14 mouse cellular contexts compared by ENCODE assay signal in genomic region chr2:18513435-18513834, GRCm38 (mm10).
DNase-seq lines count a peak whose midpoint lies in the region; ATAC-seq and TF ChIP-seq lines count a peak whose summit lies in the region.
"Had no signal": no experiment of that assay in that cellular context is flagged by ENCODE, and none has a peak within 500 bp of the region (broad histone marks: within the 10 kb centered on the region; RNA-seq: fewer than 3 reads in every experiment).

No protein-coding gene starts in this region.

- peak; percentile 37 for TF ChIP-seq CTCF in heart, postnatal 0 days (IDR thresholded peaks at IDR 0.05; ENCODE audit: low read depth)
- no peak for TF ChIP-seq CTCF in thymus, adult 2 months (IDR thresholded peaks at IDR 0.05; ENCODE audit: borderline replicate concordance, control insufficient read depth, extremely low read depth, insufficient read depth, low read length, poor library complexity)
- TF ChIP-seq CTCF in brain, embryonic 14.5 days (IDR thresholded peaks at IDR 0.05; ENCODE audit: borderline replicate concordance, extremely low read depth, insufficient read depth, insufficient read length) = peak; percentile 19; the same call in 1 of the 2 replicates
- peak; percentile 58 for TF ChIP-seq CTCF in stomach, postnatal 0 days (IDR thresholded peaks at IDR 0.05; ENCODE audit: low read depth)

- no peak overlapping the region for H3K4me2 ChIP-seq in heart, postnatal 0 days (ENCODE audit: low read depth, low read length)
- H3K4me2 ChIP-seq in stomach, postnatal 0 days (replicated peaks; ENCODE audit: low read depth) = no peak overlapping the region

- no peaks in the 10 kb centered on the region for H3K36me3 ChIP-seq in heart, postnatal 0 days (replicated peaks; ENCODE audit: control insufficient read depth, insufficient read depth, low read length)
- no peaks in the 10 kb centered on the region for H3K36me3 ChIP-seq in thymus, adult 2 months (ENCODE audit: control insufficient read depth, insufficient read depth, low read length)
- no peaks in the 10 kb centered on the region for H3K36me3 ChIP-seq in stomach, postnatal 0 days (ENCODE audit: control insufficient read depth, insufficient read depth, low read length)

- no peaks in the 10 kb centered on the region for H3K4me1 ChIP-seq in heart, postnatal 0 days (ENCODE audit: control insufficient read depth, insufficient read depth)
- no peaks in the 10 kb centered on the region for H3K4me1 ChIP-seq in thymus, adult 2 months (replicated peaks; ENCODE audit: control insufficient read depth, insufficient read depth, low read length)
- no peaks in the 10 kb centered on the region for H3K4me1 ChIP-seq in stomach, postnatal 0 days (replicated peaks; ENCODE audit: control insufficient read depth, insufficient read depth)

- no peak for DNase-seq in heart, postnatal 0 days (ENCODE audit: low spot score)
- DNase-seq in heart, adult 8-10 months (ENCODE audit: low spot score) = no peak
- peak; percentile 30 for DNase-seq in thymus, adult 2 months
- DNase-seq in thymus, postnatal 25 days = no peak
- peak; percentile 12 for DNase-seq in brain, embryonic 14.5 days (ENCODE audit: low read depth)
- no peak for DNase-seq in stomach, postnatal 0 days (ENCODE audit: low spot score)
- DNase-seq in right cerebral cortex, postnatal 25 days = no peak
- DNase-seq in left cerebral cortex, postnatal 10 days (ENCODE audit: extremely low spot score in 1 of 2, low spot score in 2 of 2) = no peak
- DNase-seq: cerebellum, adult 11 months; gastrocnemius, postnatal 10 days; heart, postnatal 36 days; kidney, postnatal 10 days had no signal

- no peak overlapping the region for H3K27ac ChIP-seq in heart, postnatal 0 days (ENCODE audit: low read depth)
- no peak overlapping the region for H3K27ac ChIP-seq in thymus, adult 2 months (ENCODE audit: control insufficient read depth, insufficient read depth, low read length)
- no peak overlapping the region for H3K27ac ChIP-seq in stomach, postnatal 0 days (replicated peaks)
- H3K27ac ChIP-seq: macrophage had no signal

- TF ChIP-seq POLR2A in thymus, adult 2 months (IDR thresholded peaks at IDR 0.05; ENCODE audit: control insufficient read depth, extremely low read depth, insufficient read depth, low read length, poor library complexity) = no peak
- no peak for TF ChIP-seq POLR2A in brain, embryonic 14.5 days (IDR thresholded peaks at IDR 0.05; ENCODE audit: borderline replicate concordance, extremely low read depth, insufficient read depth, insufficient read length, poor library complexity, severe bottlenecking)

- H3K9ac ChIP-seq in heart, postnatal 0 days (replicated peaks; ENCODE audit: low read depth, low read length) = no peak overlapping the region
- no peak overlapping the region for H3K9ac ChIP-seq in stomach, postnatal 0 days (ENCODE audit: low read length)

- no peaks in the 10 kb centered on the region for H3K9me3 ChIP-seq in heart, postnatal 0 days (replicated peaks; ENCODE audit: control insufficient read depth, low read length)
- H3K9me3 ChIP-seq in stomach, postnatal 0 days (ENCODE audit: control insufficient read depth, low read length) = no peaks in the 10 kb centered on the region

- intact Hi-C loops in left cerebral cortex, postnatal 10 days (cut with DNase I) = no loop called here

- H3K4me3 ChIP-seq in heart, postnatal 0 days (ENCODE audit: low read depth, low read length) = no peak overlapping the region
- H3K4me3 ChIP-seq in thymus, adult 2 months (ENCODE audit: control insufficient read depth, insufficient read depth, low read length) = no peak overlapping the region
- no peak overlapping the region for H3K4me3 ChIP-seq in stomach, postnatal 0 days (ENCODE audit: low read depth, low read length)
- H3K4me3 ChIP-seq: erythroblast, embryonic 14.5 days had no signal

- no peak for ATAC-seq in heart, postnatal 0 days (ENCODE audit: insufficient read depth, low read depth)
- ATAC-seq in stomach, postnatal 0 days (ENCODE audit: low FRiP score, low TSS enrichment) = no peak

- no peak for TF ChIP-seq EP300 in heart, postnatal 0 days (IDR thresholded peaks at IDR 0.05; ENCODE audit: low read depth)
- no peak for TF ChIP-seq EP300 in stomach, postnatal 0 days (optimal IDR thresholded peaks at IDR 0.05)

- H3K27me3 ChIP-seq in heart, postnatal 0 days (ENCODE audit: control insufficient read depth, insufficient read depth, low read length) = no peaks in the 10 kb centered on the region
- H3K27me3 ChIP-seq in thymus, adult 2 months (ENCODE audit: control insufficient read depth, insufficient read depth, low read length) = no peaks in the 10 kb centered on the region
- H3K27me3 ChIP-seq in stomach, postnatal 0 days (ENCODE audit: control insufficient read depth, insufficient read depth, low read length) = no peaks in the 10 kb centered on the region

Comparison
In these comparisons a context has a peak if more than half of its experiments do, and no peak if none do; other contexts are left out.
1. DNase-seq: peak in thymus, adult 2 months (single experiment) and brain, embryonic 14.5 days (single experiment); none in heart, postnatal 0 days (single experiment), heart, adult 8-10 months (single experiment), thymus, postnatal 25 days (single experiment), stomach, postnatal 0 days (single experiment), right cerebral cortex, postnatal 25 days (single experiment) and left cerebral cortex, postnatal 10 days (0 of 2).